Mouse (Mus musculus) midbrain, postnatal 0 days (tissue): ENCODE results near the gene Pcnp. TPM values are rescaled to one million over a fixed set of nuclear protein-coding genes. Genes with fewer than 3 reads are reported as not detected.

Experiments
- ATAC-seq: fragments of 200-750 bp; cut with Nextera tagmentation; 2 replicates; pipeline ENCODE4 v1.8.0; 2017; ENCODE audit warnings: moderate number of reproducible peaks, mild to moderate bottlenecking, moderate TSS enrichment, moderate library complexity; ENCODE audit not compliant: low FRiP score
- DNase-seq: peaks from one replicate; pipeline ENCODE4 v3.0.0-alpha.2; 2015; ENCODE audit warnings: low spot score
- H3K27ac ChIP-seq: fragments of 300-500 bp; sonication (generic); 2 replicates; pipeline ENCODE4 v1.5.1; 2014; ENCODE audit warnings: low read depth, mild to moderate bottlenecking, low read length, mixed read lengths
- H3K27me3 ChIP-seq: fragments of 300-500 bp; sonication (generic); 2 replicates; pipeline ENCODE4 v1.6.1; 2014; ENCODE audit warnings: low read length, control low read depth, mixed read lengths; ENCODE audit not compliant: insufficient read depth
- H3K36me3 ChIP-seq: fragments of 300-500 bp; sonication (generic); 2 replicates; pipeline ENCODE4 v1.6.1; 2014; ENCODE audit warnings: low read length, control low read depth, mixed read lengths; ENCODE audit not compliant: insufficient read depth
- H3K4me1 ChIP-seq: fragments of 300-500 bp; sonication (generic); 2 replicates; pipeline ENCODE4 v1.6.1; 2014; ENCODE audit warnings: mild to moderate bottlenecking, control low read depth, antibody characterized with exemption, low read length, mixed read lengths; ENCODE audit not compliant: insufficient read depth
- H3K4me2 ChIP-seq: fragments of 300-500 bp; sonication (generic); 2 replicates; pipeline ENCODE4 v1.6.1; 2014; ENCODE audit warnings: low read depth, mild to moderate bottlenecking, low read length, mixed read lengths; ENCODE audit not compliant: poor library complexity, severe bottlenecking
- H3K4me3 ChIP-seq: fragments of 300-500 bp; sonication (generic); 2 replicates; pipeline ENCODE4 v1.5.1; 2014; ENCODE audit warnings: low read depth, mild to moderate bottlenecking, low read length, moderate library complexity
- H3K9ac ChIP-seq: fragments of 300-500 bp; sonication (generic); replicated peaks from 2 replicates; pipeline ENCODE4 v1.6.1; 2014; ENCODE audit warnings: mild to moderate bottlenecking, low read length, moderate library complexity, mixed read lengths; ENCODE audit not compliant: poor library complexity, severe bottlenecking
- H3K9me3 ChIP-seq: fragments of 300-500 bp; sonication (generic); 2 replicates; pipeline ENCODE4 v1.6.1; 2016; ENCODE audit warnings: low read length, control low read depth
- CTCF ChIP-seq: IDR thresholded peaks from 2 replicates; pipeline ENCODE4 v1.5.1; 2016; ENCODE audit warnings: antibody characterized with exemption, mild to moderate bottlenecking
- WGBS: fragments of 180-500 bp; shearing (Covaris S2); extraction: QIAGEN DNeasy Blood & Tissue Kit; methylation state at CpG from one replicate; pipeline ENCODE4 v1.1.7; 2014; 5-methylcytosine and 5-hydroxymethylcytosine counted together
- polyA plus RNA-seq: library from polyadenylated mRNA; unstranded; fragments of >200 nt; fragmentation: Nextera tagmentation; extraction: Ambion mirVana; gene quantifications from 2 replicates; pipeline ENCODE4 v1.2.1, GENCODE M21; 2015
- total RNA-seq: library from RNA; depleted of rRNA; stranded (reverse); fragments of >200 nt; gene quantifications from 2 replicates; pipeline ENCODE4 v1.2.3, GENCODE M21; 2014

The Pcnp gene
- total and polyA plus RNA-seq, 2 experiments from 2014 or later = 76.5 to 233 TPM

- TF ChIP-seq CTCF = no peak
- WGBS = 61% methylated on average over 10 of the region's 10 CpGs
- peak overlapping the region; percentile 29; the same call in 1 of the 2 replicates for H3K4me3 ChIP-seq
- H3K4me2 ChIP-seq = peak overlapping the region; percentile 53
- ATAC-seq (no peak), DNase-seq (no peak)
- no peaks in the 10 kb centered on the region for H3K27me3 ChIP-seq
- peaks cover 19% of the 10 kb centered on the region for H3K36me3 ChIP-seq
- H3K9ac ChIP-seq = no peak overlapping the region
- H3K9me3 ChIP-seq = no peaks in the 10 kb centered on the region
- no peak overlapping the region for H3K27ac ChIP-seq
- peaks cover 4% of the 10 kb centered on the region for H3K4me1 ChIP-seq
Observed at GRCm38 (mm10) chr16:55972626-55973201, 56.8 kb downstream of the Pcnp start.

- Histone ChIP-seq H3K9me3 (no peaks in the 10 kb centered on the region), H3K27me3 (no peaks in the 10 kb centered on the region), H3K4me1 (peaks cover 9% of the 10 kb centered on the region), H3K4me2 (no peak overlapping the region), H3K36me3 (peaks cover 19% of the 10 kb centered on the region), H3K9ac (no peak overlapping the region), H3K27ac (no peak overlapping the region), H3K4me3 (no peak overlapping the region)
- WGBS = 75% methylated on average over 6 of the region's 6 CpGs
- TF ChIP-seq CTCF = 0 out of 2 replicates have a peak, but pooled peaks have one; percentile 25
- ATAC-seq (no peak), DNase-seq (no peak)
Observed at GRCm38 (mm10) chr16:55971735-55972615, 57.6 kb downstream of the Pcnp start.

- H3K27me3 ChIP-seq = no peaks in the 10 kb centered on the region
- peaks cover 6% of the 10 kb centered on the region for H3K4me1 ChIP-seq
- H3K27ac ChIP-seq = no peak overlapping the region
- DNase-seq = no peak
- H3K4me2 ChIP-seq = no peak overlapping the region
- no peak for TF ChIP-seq CTCF
- H3K36me3 ChIP-seq = peaks cover 19% of the 10 kb centered on the region
- H3K9me3 ChIP-seq = no peaks in the 10 kb centered on the region
- no peak overlapping the region for H3K4me3 ChIP-seq
- no peak overlapping the region for H3K9ac ChIP-seq
- 94% methylated on average over 5 of the region's 5 CpGs for WGBS
- no peak for ATAC-seq
Observed at GRCm38 (mm10) chr16:55970416-55970815, 59.1 kb downstream of the Pcnp start.

- Histone ChIP-seq H3K9ac (no peak overlapping the region), H3K27ac (no peak overlapping the region), H3K4me1 (peaks cover 5% of the 10 kb centered on the region; the same call in 1 of the 2 replicates), H3K4me3 (no peak overlapping the region), H3K36me3 (peaks cover 19% of the 10 kb centered on the region), H3K27me3 (no peaks in the 10 kb centered on the region), H3K9me3 (no peaks in the 10 kb centered on the region), H3K4me2 (no peak overlapping the region)
- ATAC-seq (no peak), DNase-seq (peak; percentile 64)
- peak; percentile 71 for TF ChIP-seq CTCF
- 82% methylated on average over 3 of the region's 3 CpGs for WGBS
Observed at GRCm38 (mm10) chr16:55969147-55969546, 60.4 kb downstream of the Pcnp start.

- Histone ChIP-seq H3K9me3 (no peaks in the 10 kb centered on the region), H3K4me2 (peak overlapping the region; percentile 66), H3K27me3 (no peaks in the 10 kb centered on the region), H3K27ac (peak overlapping the region; percentile 84; the same call in 1 of the 2 replicates), H3K4me3 (peak overlapping the region; percentile 68), H3K4me1 (peaks cover 5% of the 10 kb centered on the region; the same call in 1 of the 2 replicates), H3K36me3 (peaks cover 19% of the 10 kb centered on the region), H3K9ac (peak overlapping the region; percentile 91)
- WGBS = 47% methylated on average over 1 of the region's 1 CpGs
- no peak for ATAC-seq
- DNase-seq = no peak
- no peak for TF ChIP-seq CTCF
Observed at GRCm38 (mm10) chr16:55967221-55967620, 62.3 kb downstream of the Pcnp start.
